Mouse (Mus musculus) macrophage (primary cell): Measurements from ENCODE around the gene Gnb5. TPM values are rescaled to one million over a fixed set of nuclear protein-coding genes. Genes with fewer than 3 reads are reported as not detected.

Experiments used
- H3K27ac ChIP-seq: fragments of 350-480 bp; formaldehyde crosslinking; 2 replicates; pipeline ENCODE4 v1.9.0; 2021
- H3K36me3 ChIP-seq: fragments of 350-480 bp; formaldehyde crosslinking; 2 replicates; pipeline ENCODE4 v1.9.0; 2021; ENCODE audit errors: inconsistent target
- H3K4me3 ChIP-seq: fragments of 350-480 bp; formaldehyde crosslinking; 2 replicates; pipeline ENCODE4 v1.9.0; 2021; ENCODE audit errors: inconsistent target
- H3K79me2 ChIP-seq: fragments of 350-480 bp; formaldehyde crosslinking; 2 replicates; pipeline ENCODE4 v1.9.0; 2021; ENCODE audit errors: inconsistent target
- WGBS: methylation state at CpG from one replicate; pipeline ENCODE4 v1.1.7; 2026; ENCODE audit warnings: inconsistent platforms; ENCODE audit not compliant: missing documents; 5-methylcytosine and 5-hydroxymethylcytosine counted together
- polyA plus RNA-seq: library from polyadenylated mRNA; stranded (reverse); fragments of 250-400 nt; gene quantifications from 3 replicates; pipeline ENCODE4 v1.2.4, GENCODE M21; 2018; ENCODE audit warnings: inconsistent platforms
- total RNA-seq, 78 experiments: library from RNA; depleted of rRNA; stranded (reverse); fragments of 250-400 nt; gene quantifications; 1 replicate in 9 of 78; 2 replicates in 24 of 78; 3 replicates in 43 of 78; 4 replicates in 2 of 78; pipeline ENCODE4 v1.2.4; 2018; ENCODE audit warnings: inconsistent platforms in 56 of 78

Gnb5 gene
- 1 to 10 TPM in 20 of 26 experiments, under 1 TPM in 4, not detected in 2; 0.29 to 9.2 (median 2.6) TPM for total RNA-seq (2018; cell fraction: chromatin; rRNA removed)
- 1 to 10 TPM in 22 of 26 experiments, under 1 TPM in 4; 0.66 to 3.8 (median 1.7) TPM for total RNA-seq (2018; cell fraction: cytosol; rRNA removed)
- total RNA-seq (2018; cell fraction: nucleus; rRNA removed), result 1 to 10 TPM in 16 of 26 experiments, under 1 TPM in 8, not detected in 2; 0.55 to 4.8 (median 1.5) TPM
- 2.5 to 4.3 TPM (median 3.0 TPM) in 3 replicates for polyA plus RNA-seq

DNA sequence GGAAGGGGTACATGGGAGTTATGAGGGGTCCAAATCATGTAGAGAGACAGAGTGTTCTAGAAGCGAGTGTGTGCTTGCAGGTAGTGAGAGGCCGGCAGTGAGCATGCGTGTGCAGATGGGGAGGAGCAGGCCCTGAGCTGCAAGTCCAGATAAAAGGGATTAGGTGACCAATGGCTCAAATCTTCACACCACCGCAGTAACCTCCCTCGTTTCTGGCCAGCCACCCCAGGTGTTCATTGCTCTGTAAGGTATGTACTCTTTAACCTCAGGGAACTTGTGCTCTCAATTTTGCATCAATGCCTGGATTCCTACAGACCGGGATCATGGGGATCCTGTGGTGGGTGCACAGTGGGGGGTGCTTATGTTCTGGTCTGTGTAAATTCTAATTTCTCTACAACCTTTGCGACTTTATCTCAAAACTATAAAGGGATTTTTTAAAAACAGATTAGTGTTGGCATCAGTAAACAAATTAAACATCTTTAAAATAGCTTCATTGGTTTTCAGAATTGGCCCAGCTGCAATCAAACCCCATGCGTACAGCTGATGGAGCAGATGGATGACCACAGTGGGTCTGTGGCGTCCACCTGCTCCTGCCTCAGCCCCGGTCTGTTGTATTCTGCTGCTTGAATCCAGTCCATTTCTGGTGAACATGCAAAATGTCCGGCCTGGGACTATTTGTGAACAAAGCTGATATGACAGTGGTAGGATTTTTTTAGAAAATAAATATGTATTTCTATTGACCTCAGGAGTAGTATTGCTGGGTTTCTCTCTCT lies at the start of gene Gnb5:
Gene Gnb5, plus strand, starts transcription at position 163 of the 773 bp plus-strand sequence.
- H3K4me3 ChIP-seq, result no peak within 1 kb of the TSS
- 95% methylated on average over 11 of the region's 11 CpGs for WGBS
- H3K79me2 ChIP-seq, result no peaks in the 10 kb centered on the region
- H3K36me3 ChIP-seq, result no peaks in the 10 kb centered on the region
- no peak within 1 kb of the TSS for H3K27ac ChIP-seq

DNA sequence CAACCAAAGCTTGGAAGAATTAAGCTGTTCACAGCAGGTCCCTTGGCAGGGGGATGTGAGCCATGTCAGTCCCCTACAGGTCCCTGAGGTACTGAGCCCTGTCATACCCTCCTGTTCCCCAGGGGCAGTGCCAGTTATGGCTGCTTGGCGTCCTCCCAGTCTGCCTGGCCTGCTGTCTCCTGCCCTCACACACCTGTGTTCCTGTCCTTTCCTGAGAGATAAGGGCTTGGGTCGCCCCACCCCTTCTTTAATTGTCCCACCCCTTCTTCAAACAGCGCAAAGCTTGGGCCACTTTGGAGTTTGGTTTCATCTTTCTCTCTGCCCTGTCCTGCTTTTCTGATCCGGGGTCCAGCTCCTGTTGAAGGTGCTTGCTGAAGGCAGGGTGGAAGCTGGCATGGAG lies 47.3 kb upstream of the Gnb5 start:
- Histone ChIP-seq H3K4me3 (no peak overlapping the region), H3K36me3 (no peaks in the 10 kb centered on the region), H3K27ac (no peak overlapping the region), H3K79me2 (no peaks in the 10 kb centered on the region)
- 94% methylated on average over 4 of the region's 4 CpGs for WGBS

DNA sequence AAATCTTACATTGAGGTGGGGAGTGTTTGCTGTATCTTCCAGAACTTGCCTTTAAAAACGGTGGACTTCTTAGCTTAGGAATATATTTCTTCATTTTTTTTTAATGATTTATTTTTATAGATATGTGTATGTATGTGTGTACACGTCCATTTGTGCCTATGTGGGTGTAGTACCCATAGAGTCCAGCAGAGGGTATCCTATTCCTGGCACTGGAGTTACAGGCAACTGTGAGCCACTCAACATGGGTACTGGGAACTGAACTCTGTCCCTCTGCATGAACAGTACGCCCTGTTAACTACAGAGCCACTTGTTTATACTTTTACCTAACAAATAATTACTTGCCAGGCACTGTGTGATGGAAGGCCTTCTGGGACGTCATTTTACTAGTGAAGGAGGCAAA lies 46.4 kb upstream of the Gnb5 start:
- 95% methylated on average over 3 of the region's 4 CpGs for WGBS
- Histone ChIP-seq H3K79me2 (no peaks in the 10 kb centered on the region), H3K4me3 (no peak overlapping the region), H3K27ac (no peak overlapping the region), H3K36me3 (no peaks in the 10 kb centered on the region)

DNA sequence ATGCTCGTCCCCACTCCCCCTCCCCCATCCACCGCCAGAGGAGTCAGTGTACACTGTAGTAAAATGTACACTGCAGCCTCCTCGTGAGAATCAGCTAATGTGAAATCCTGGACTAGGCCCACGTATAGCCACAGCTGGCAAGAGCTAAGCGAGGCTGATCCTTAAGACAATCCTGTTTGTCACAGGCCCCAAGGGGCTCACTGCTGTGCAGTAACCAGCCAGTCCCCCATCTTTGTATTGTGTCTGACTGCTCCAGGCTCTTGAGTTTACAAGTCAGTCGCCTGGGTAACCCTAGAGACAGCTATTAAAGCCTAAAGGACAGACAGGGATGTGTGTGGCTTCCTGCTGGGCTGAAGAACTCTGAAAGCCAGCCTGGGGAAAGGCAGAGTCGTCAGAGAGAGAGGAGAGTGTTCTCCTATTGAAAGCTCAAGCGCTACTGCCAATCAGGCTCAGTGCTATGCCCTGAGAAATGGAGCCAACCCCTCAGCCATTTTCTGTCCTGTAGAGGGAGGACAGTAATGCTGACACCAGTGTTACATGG lies 44.7 kb upstream of the Gnb5 start:
- Histone ChIP-seq H3K27ac (no peak overlapping the region), H3K79me2 (no peaks in the 10 kb centered on the region), H3K36me3 (no peaks in the 10 kb centered on the region), H3K4me3 (no peak overlapping the region)
- 54% methylated on average over 8 of the region's 8 CpGs for WGBS

DNA sequence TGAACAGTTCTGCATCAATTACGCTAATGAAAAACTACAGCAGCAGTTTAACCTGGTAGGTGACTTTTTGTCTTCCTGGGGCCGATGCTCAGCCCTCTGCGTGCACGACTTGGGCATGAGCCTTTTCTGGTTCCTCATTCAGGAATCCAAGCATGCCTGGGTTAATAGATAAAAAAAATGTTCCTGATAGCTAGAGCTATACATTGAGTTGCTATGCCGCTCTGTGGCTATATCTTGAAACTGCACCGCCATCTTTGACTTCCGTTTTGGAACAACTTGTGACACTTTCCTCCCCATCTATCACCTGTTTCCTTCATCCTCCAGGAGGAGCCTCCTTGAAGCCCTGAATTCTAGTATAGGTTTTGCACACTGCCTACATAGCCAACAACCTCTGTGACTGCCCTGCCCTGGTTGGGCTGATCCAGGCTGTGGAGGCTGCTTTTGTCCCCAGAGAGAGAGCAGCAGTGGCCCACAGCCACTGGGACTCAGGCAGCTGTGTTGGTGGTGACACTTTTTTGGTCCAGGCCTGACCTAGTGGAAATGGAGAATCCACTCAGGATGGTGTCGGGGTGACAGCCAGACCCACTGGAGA lies 43.8 kb upstream of the Gnb5 start:
- Histone ChIP-seq H3K4me3 (no peak overlapping the region), H3K36me3 (no peaks in the 10 kb centered on the region), H3K79me2 (no peaks in the 10 kb centered on the region), H3K27ac (no peak overlapping the region)
- WGBS, result 21% methylated on average over 8 of the region's 8 CpGs

DNA sequence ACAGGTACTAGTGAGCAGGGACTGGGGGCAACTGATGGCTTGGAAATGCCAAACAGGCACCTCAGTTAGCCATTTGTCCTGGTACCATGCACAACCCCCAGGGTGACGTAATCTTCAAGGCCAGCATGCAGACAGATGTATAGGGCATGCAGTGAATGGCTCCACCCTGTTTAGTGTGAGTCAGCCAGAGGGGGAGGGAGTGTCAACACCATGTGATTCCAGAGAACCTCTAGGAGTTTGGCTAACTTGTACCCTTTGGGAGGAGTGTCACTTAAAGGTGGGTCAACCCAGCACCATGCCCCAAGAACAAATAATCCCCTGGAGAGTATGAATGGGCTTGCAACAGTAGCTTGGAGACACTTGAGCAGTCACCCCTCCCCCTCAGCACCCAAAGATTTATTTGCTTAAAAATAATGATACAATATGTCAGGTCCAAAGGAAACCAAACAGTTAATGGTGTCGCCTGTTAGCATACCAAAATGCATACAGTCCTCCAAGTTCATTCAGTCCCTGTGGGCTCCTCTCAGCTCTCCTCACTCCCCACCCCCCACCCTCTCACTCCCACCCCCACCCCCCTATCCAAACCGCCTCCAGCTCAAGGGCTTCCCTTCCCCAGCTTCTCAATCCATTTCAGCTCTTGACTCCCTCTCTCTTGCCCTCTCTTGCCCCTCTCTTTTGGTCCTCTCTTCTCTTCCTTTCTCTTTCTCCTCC lies 41.9 kb upstream of the Gnb5 start:
- Histone ChIP-seq H3K36me3 (no peaks in the 10 kb centered on the region), H3K27ac (no peak overlapping the region), H3K4me3 (no peak overlapping the region), H3K79me2 (no peaks in the 10 kb centered on the region)
- 77% methylated on average over 2 of the region's 3 CpGs for WGBS

DNA sequence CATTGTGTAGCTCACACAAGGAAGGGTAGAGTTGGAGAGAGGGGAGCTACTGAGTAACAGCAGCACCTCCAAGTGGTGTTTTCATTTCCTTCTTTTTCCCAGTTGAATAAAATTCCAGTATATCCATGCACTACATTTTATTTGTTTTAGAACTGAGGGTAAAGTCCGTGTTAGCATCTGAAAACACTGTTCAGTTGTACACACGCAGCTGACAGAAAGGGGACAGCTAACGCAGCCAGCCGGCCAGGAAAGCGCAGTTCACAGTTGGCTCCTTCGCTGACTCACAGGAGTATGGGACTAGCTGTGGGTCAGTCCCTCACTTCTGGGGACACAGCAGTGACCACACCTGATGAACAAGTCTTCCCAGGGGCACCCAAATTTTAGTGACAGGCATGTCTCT lies 38.9 kb upstream of the Gnb5 start:
- H3K27ac ChIP-seq, result no peak overlapping the region
- WGBS, result 89% methylated on average over 6 of the region's 6 CpGs
- H3K36me3 ChIP-seq, result no peaks in the 10 kb centered on the region
- no peaks in the 10 kb centered on the region for H3K79me2 ChIP-seq
- H3K4me3 ChIP-seq, result no peak overlapping the region

DNA sequence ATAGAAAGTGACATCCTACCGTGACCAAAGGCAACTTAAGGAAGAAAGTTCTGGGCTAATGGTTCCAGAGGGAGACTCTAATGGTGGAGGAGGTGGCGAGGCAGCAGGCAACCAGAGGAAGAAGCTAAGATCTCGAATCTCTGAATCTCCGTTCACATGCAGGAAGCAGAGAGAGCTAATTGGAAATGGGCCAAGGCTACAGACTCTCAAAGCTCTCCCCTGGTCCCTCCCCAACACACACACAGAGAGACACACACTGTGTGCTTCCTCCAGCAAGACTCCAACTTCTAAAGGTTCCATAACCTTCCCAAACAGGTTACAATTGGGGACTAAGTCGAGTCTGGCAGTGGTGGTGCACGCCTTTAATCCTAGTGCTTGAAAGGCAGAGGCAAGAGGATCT lies 35.7 kb upstream of the Gnb5 start:
- no peak overlapping the region for H3K27ac ChIP-seq
- no peaks in the 10 kb centered on the region for H3K36me3 ChIP-seq
- no peak overlapping the region for H3K4me3 ChIP-seq
- WGBS, result 55% methylated on average over 6 of the region's 6 CpGs
- no peaks in the 10 kb centered on the region for H3K79me2 ChIP-seq

DNA sequence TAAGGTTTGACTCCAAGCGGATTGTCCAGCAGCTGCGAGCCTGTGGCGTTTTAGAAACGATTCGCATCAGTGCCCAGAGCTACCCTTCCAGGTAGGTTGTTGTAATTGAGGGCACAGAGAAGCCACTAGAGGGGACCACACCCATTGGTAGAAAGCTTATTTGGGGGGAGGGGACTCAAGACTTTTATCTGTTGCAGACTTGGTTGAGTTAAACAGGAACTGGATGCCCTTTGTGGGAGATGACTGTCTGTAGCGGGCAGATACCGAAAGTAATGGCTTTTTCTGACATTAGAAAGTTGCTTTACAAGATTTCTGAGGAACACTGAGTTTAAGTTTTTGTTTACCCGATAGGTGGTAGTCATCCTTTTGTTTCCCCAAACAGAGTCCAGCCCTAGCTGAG lies 34.5 kb upstream of the Gnb5 start:
- Histone ChIP-seq H3K27ac (no peak overlapping the region), H3K79me2 (no peaks in the 10 kb centered on the region), H3K36me3 (no peaks in the 10 kb centered on the region), H3K4me3 (no peak overlapping the region)
- 93% methylated on average over 8 of the region's 8 CpGs for WGBS

DNA sequence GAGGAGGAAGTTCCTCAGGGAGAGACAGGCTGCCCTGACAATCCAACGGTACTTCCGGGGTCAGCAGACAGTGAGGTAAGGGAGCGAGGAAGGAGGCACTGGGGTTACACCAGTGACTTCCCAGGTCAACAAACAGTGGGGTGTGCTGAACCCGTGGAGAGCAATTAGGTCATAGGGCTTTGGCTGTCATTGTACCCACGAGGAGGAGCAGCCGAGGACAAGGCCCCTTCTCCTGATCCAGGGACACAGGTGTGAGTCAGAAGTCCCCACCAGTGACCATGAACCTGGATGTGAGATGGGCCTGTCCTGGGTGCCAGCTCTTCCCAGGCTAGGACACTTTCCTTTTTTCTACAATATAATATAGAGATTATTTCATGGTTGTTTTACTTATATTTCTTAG lies 32.4 kb upstream of the Gnb5 start:
- no peaks in the 10 kb centered on the region for H3K79me2 ChIP-seq
- 87% methylated on average over 6 of the region's 6 CpGs for WGBS

DNA sequence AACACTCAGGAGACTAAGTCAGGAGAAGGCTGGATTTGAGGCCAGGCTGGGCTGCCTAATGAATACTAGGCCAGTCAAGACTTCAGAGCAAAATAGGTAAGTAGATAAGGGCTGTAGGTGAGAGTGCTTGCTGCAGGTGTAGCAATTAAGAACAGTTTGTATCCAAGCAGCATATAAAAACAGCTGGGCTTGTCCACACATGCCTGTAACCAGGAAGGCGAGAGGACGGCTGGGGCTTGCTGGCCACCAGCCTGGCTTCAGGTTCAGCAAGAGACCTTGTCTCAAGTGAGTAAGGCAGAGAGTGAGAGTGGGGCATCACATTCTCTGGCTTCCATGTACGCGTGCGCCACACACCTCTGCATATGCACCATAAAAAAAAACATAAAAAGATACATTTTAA lies 31.6 kb upstream of the Gnb5 start:
- Histone ChIP-seq H3K79me2 (no peaks in the 10 kb centered on the region), H3K4me3 (no peak overlapping the region), H3K36me3 (no peaks in the 10 kb centered on the region), H3K27ac (no peak overlapping the region)
- WGBS, result 95% methylated on average over 5 of the region's 5 CpGs

More for the DNA sequence above, 32.4 kb upstream of the Gnb5 start:
- no peaks in the 10 kb centered on the region for H3K36me3 ChIP-seq
- H3K27ac ChIP-seq, result no peak overlapping the region
- H3K4me3 ChIP-seq, result no peak overlapping the region

DNA sequence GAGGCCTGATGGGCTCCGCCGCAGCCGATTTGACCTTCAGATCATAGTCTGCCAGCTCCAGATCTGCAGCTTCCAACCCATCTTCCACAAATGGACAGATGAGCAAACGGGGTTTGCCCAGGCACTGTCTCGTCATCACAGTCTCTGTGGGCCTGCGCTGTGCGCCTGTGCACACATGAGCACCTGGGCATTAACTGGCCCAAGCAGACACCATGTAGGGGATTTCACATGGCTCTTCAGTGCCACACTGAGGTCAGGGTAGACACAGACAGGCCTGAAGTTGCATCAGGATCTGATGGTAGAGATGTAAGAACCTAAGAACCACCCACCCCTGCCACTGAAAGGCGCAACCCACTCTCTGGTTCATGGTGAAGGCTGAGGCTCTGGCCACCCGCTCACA lies 31.0 kb upstream of the Gnb5 start:
- Histone ChIP-seq H3K79me2 (no peaks in the 10 kb centered on the region), H3K4me3 (no peak overlapping the region), H3K36me3 (no peaks in the 10 kb centered on the region), H3K27ac (no peak overlapping the region)
- WGBS, result 97% methylated on average over 9 of the region's 9 CpGs

DNA sequence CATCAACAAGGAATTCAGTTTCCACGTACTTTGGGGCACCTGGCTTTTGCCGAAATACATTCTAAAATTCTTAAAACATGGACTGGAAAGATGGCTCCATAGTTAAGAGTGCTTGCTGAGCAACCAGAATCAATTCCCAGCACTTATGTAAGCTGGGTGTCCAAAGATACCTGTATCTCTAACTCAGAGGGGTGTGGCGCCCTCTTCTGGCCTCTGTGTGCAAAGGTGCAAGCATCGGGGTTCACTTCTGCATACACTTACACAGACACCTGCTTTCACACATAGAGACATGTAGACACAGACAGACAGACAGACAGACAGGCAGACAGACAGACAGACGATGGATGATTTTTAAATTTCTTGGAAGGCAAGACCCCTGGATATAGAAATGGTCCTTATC lies 25.3 kb upstream of the Gnb5 start:
- Histone ChIP-seq H3K79me2 (no peaks in the 10 kb centered on the region), H3K27ac (no peak overlapping the region), H3K4me3 (no peak overlapping the region), H3K36me3 (no peaks in the 10 kb centered on the region)
- 77% methylated on average over 5 of the region's 5 CpGs for WGBS

DNA sequence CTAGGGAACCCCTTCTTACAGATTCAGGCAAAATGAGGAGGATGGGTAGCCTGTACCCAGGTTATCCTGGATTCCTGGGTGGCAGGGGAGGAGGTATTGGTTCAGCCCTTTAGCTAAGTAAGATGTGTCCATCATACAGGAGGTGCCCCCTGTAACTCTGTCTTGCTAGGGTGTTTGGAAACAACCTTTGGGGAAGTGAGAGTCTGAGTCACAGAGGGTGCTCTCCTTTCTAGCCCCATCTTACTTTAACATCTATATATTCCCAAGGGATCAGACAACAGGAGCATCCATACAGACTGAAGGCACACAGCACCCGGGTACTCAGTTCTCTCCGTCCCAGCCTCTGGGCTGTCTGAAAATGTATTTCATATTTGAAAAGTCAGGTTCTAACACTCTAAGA lies 23.9 kb upstream of the Gnb5 start:
- H3K36me3 ChIP-seq, result no peaks in the 10 kb centered on the region
- WGBS, result 73% methylated on average over 2 of the region's 2 CpGs

More for the DNA sequence above, 23.9 kb upstream of the Gnb5 start:
- no peak overlapping the region for H3K4me3 ChIP-seq
- no peak overlapping the region for H3K27ac ChIP-seq
- H3K79me2 ChIP-seq, result no peaks in the 10 kb centered on the region
